Mouse (Mus musculus) neural tube, embryonic 13.5 days (tissue): Measurements from ENCODE around the gene Il19. TPM values are rescaled to one million over a fixed set of nuclear protein-coding genes. Genes with fewer than 3 reads are reported as not detected.

Experiments used
- ATAC-seq: fragments of 200-750 bp; cut with Nextera tagmentation; 2 replicates; pipeline ENCODE4 v1.8.0; 2017; ENCODE audit warnings: low read depth, mild to moderate bottlenecking, moderate TSS enrichment, moderate library complexity
- H3K27ac ChIP-seq: fragments of 300-500 bp; sonication (generic); replicated peaks from 2 replicates; pipeline ENCODE4 v1.5.1; 2015; ENCODE audit warnings: moderate library complexity, mild to moderate bottlenecking, inconsistent platforms
- H3K27me3 ChIP-seq: fragments of 300-500 bp; sonication (generic); 2 replicates; pipeline ENCODE4 v1.6.1; 2015; ENCODE audit warnings: mild to moderate bottlenecking, inconsistent platforms
- H3K36me3 ChIP-seq: fragments of 300-500 bp; sonication (generic); 2 replicates; pipeline ENCODE4 v1.6.1; 2015; ENCODE audit warnings: mild to moderate bottlenecking, inconsistent platforms
- H3K4me1 ChIP-seq: fragments of 300-500 bp; sonication (generic); replicated peaks from 2 replicates; pipeline ENCODE4 v1.6.1; 2015; ENCODE audit warnings: inconsistent platforms
- H3K4me2 ChIP-seq: fragments of 300-500 bp; sonication (generic); 2 replicates; pipeline ENCODE4 v1.6.1; 2015; ENCODE audit warnings: inconsistent platforms, mild to moderate bottlenecking, moderate library complexity
- H3K4me3 ChIP-seq: fragments of 300-500 bp; sonication (generic); 2 replicates; pipeline ENCODE4 v1.5.1; 2015; ENCODE audit warnings: mild to moderate bottlenecking, inconsistent platforms
- H3K9ac ChIP-seq: fragments of 300-500 bp; sonication (generic); 2 replicates; pipeline ENCODE4 v1.6.1; 2015; ENCODE audit warnings: moderate library complexity, mild to moderate bottlenecking, inconsistent platforms
- H3K9me3 ChIP-seq: fragments of 300-500 bp; sonication (generic); 2 replicates; pipeline ENCODE4 v1.6.1; 2016; ENCODE audit warnings: inconsistent platforms
- WGBS: fragments of 180-500 bp; shearing (Covaris S2); methylation state at CpG from one replicate; pipeline ENCODE4 v1.1.7; 2015; 5-methylcytosine and 5-hydroxymethylcytosine counted together
- polyA plus RNA-seq: library from polyadenylated mRNA; unstranded; fragments of >200 nt; fragmentation: Nextera tagmentation; extraction: Ambion mirVana; gene quantifications from 2 replicates; pipeline ENCODE4 v1.2.1, GENCODE M21; 2015

Gene Il19
- polyA plus RNA-seq, 1 experiment from 2014 or later: not detected

- Histone ChIP-seq H3K4me2 (no peak overlapping the region), H3K4me3 (no peak overlapping the region), H3K4me1 (no peaks in the 10 kb centered on the region), H3K9me3 (no peaks in the 10 kb centered on the region), H3K9ac (no peak overlapping the region), H3K36me3 (no peaks in the 10 kb centered on the region), H3K27me3 (no peaks in the 10 kb centered on the region), H3K27ac (no peak overlapping the region)
- 29% methylated on average over 1 of the region's 1 CpGs for WGBS
- ATAC-seq: no peak
Measured at GRCm38 (mm10) chr1:130918323-130918980, 21.5 kb downstream of the Il19 start.

GRCm38 (mm10) chr1:130911401-130912010, 28.4 kb downstream of the Il19 start, which contains the start of gene Il20:
Il20 (minus strand) TSS chr1:130911451.
- H3K9me3 ChIP-seq: no peaks in the 10 kb centered on the region
- no peak within 1 kb of the TSS for H3K27ac ChIP-seq
- no peak within 1 kb of the TSS for H3K4me2 ChIP-seq
- no peak within 1 kb of the TSS for H3K4me3 ChIP-seq
- no peaks in the 10 kb centered on the region for H3K4me1 ChIP-seq
- no peak within 1 kb of the TSS for H3K9ac ChIP-seq
- no peaks in the 10 kb centered on the region for H3K36me3 ChIP-seq
- H3K27me3 ChIP-seq: no peaks in the 10 kb centered on the region
- no peak for ATAC-seq
- WGBS: 77% methylated on average over 12 of the region's 12 CpGs

GRCm38 (mm10) chr1:130902505-130902904, 37.4 kb downstream of the Il19 start:
- no peak overlapping the region for H3K4me3 ChIP-seq
- H3K4me1 ChIP-seq: no peaks in the 10 kb centered on the region
- H3K9ac ChIP-seq: no peak overlapping the region
- no peak overlapping the region for H3K27ac ChIP-seq
- H3K9me3 ChIP-seq: no peaks in the 10 kb centered on the region
- no peaks in the 10 kb centered on the region for H3K27me3 ChIP-seq
- ATAC-seq: no peak
- 82% methylated on average over 7 of the region's 7 CpGs for WGBS
- no peak overlapping the region for H3K4me2 ChIP-seq
- no peaks in the 10 kb centered on the region for H3K36me3 ChIP-seq

GRCm38 (mm10) chr1:130894468-130894867, 45.4 kb downstream of the Il19 start:
- 75% methylated on average over 6 of the region's 6 CpGs for WGBS
- Histone ChIP-seq H3K36me3 (no peaks in the 10 kb centered on the region), H3K9ac (no peak overlapping the region), H3K9me3 (no peaks in the 10 kb centered on the region), H3K27ac (no peak overlapping the region), H3K4me2 (no peak overlapping the region), H3K4me3 (no peak overlapping the region), H3K4me1 (no peaks in the 10 kb centered on the region), H3K27me3 (no peaks in the 10 kb centered on the region)
- no peak for ATAC-seq

- no peak for ATAC-seq
- 80% methylated on average over 9 of the region's 9 CpGs for WGBS
Measured at GRCm38 (mm10) chr1:130893329-130894040, 46.4 kb downstream of the Il19 start.

GRCm38 (mm10) chr1:130892446-130892845, 47.5 kb downstream of the Il19 start:
- Histone ChIP-seq H3K4me1 (no peaks in the 10 kb centered on the region), H3K4me3 (no peak overlapping the region), H3K36me3 (no peaks in the 10 kb centered on the region), H3K27me3 (no peaks in the 10 kb centered on the region), H3K9ac (no peak overlapping the region), H3K9me3 (no peaks in the 10 kb centered on the region), H3K27ac (no peak overlapping the region), H3K4me2 (no peak overlapping the region)
- no peak for ATAC-seq
- WGBS: 79% methylated on average over 1 of the region's 1 CpGs

More at GRCm38 (mm10) chr1:130893329-130894040, 46.4 kb downstream of the Il19 start:
- Histone ChIP-seq H3K4me2 (no peak overlapping the region), H3K4me3 (no peak overlapping the region), H3K9ac (no peak overlapping the region), H3K36me3 (no peaks in the 10 kb centered on the region), H3K27ac (no peak overlapping the region), H3K9me3 (no peaks in the 10 kb centered on the region), H3K27me3 (no peaks in the 10 kb centered on the region), H3K4me1 (no peaks in the 10 kb centered on the region)

- H3K9me3 ChIP-seq: no peaks in the 10 kb centered on the region
- no peak for ATAC-seq
Measured at GRCm38 (mm10) chr1:130887354-130887753, 52.6 kb downstream of the Il19 start, which contains the start of gene Il24. Il24 (minus strand) TSS chr1:130887454.

GRCm38 (mm10) chr1:130883146-130883545, 56.8 kb downstream of the Il19 start:
- H3K9me3 ChIP-seq: no peaks in the 10 kb centered on the region
- WGBS: 89% methylated on average over 4 of the region's 4 CpGs
- ATAC-seq: no peak
- H3K9ac ChIP-seq: no peak overlapping the region
- peaks cover 25% of the 10 kb centered on the region for H3K27me3 ChIP-seq
- H3K27ac ChIP-seq: no peak overlapping the region
- H3K4me2 ChIP-seq: no peak overlapping the region
- H3K4me1 ChIP-seq: peaks cover 3% of the 10 kb centered on the region; the same call in 1 of the 2 replicates
- no peak overlapping the region for H3K4me3 ChIP-seq
- H3K36me3 ChIP-seq: no peaks in the 10 kb centered on the region

More at GRCm38 (mm10) chr1:130887354-130887753, 52.6 kb downstream of the Il19 start, which contains the start of gene Il24:
- H3K4me1 ChIP-seq: no peaks in the 10 kb centered on the region
- no peaks in the 10 kb centered on the region for H3K27me3 ChIP-seq
- H3K27ac ChIP-seq: no peak within 1 kb of the TSS
- no peak within 1 kb of the TSS for H3K4me2 ChIP-seq
- H3K36me3 ChIP-seq: no peaks in the 10 kb centered on the region
- no peak within 1 kb of the TSS for H3K4me3 ChIP-seq
- no peak within 1 kb of the TSS for H3K9ac ChIP-seq

Other genes with a start within 250 kb of the Il19 start
- not detected in 2 replicates for gene Gm29427, start 224.3 kb downstream of the Il19 start, polyA plus RNA-seq
- gene Yod1, start 222.8 kb downstream of the Il19 start, polyA plus RNA-seq: 18.1 and 19.0 TPM in 2 replicates
- 19.5 and 20.9 TPM in 2 replicates for gene Pfkfb2, start 210.9 kb downstream of the Il19 start, polyA plus RNA-seq
- gene AA986860, start 208.1 kb downstream of the Il19 start, polyA plus RNA-seq: 0.49 and 1.4 TPM in 2 replicates
- not detected in 2 replicates for gene Fcamr, start 139.2 kb downstream of the Il19 start, polyA plus RNA-seq
- not detected in 2 replicates for gene Pigr, start 113.4 kb downstream of the Il19 start, polyA plus RNA-seq
- not detected in 2 replicates for gene Fcmr, start 74.4 kb downstream of the Il19 start, polyA plus RNA-seq
- not detected in 2 replicates for gene Il24, start 52.7 kb downstream of the Il19 start, polyA plus RNA-seq
- gene Il20, start 28.7 kb downstream of the Il19 start, polyA plus RNA-seq: not detected in 2 replicates
- not detected in 2 replicates for gene Il10, start 79.7 kb upstream of the Il19 start, polyA plus RNA-seq
- gene Mapkapk2, start 157.7 kb upstream of the Il19 start, polyA plus RNA-seq: 22.3 and 22.7 TPM in 2 replicates
- 12.8 and 17.3 TPM in 2 replicates for gene Dyrk3, start 198.2 kb upstream of the Il19 start, polyA plus RNA-seq
- 47.9 and 50.4 TPM in 2 replicates for gene Eif2d, start 213.1 kb upstream of the Il19 start, polyA plus RNA-seq